Mouse (Mus musculus) thymus, postnatal 14 days (tissue): ENCODE results near the gene Ano8.

Experiments
- DNase-seq: peaks from one replicate; pipeline ENCODE4 v3.0.0; 2021

Gene Ano8

GRCm38 (mm10) chr8:71470146-71470912 is 15.4 kb downstream of the Ano8 start:
- no peak for DNase-seq

GRCm38 (mm10) chr8:71469411-71469810 is 16.4 kb downstream of the Ano8 start:
- peak; percentile 77 for DNase-seq

GRCm38 (mm10) chr8:71468916-71469315 is 16.8 kb downstream of the Ano8 start, which contains the start of gene Dda1:
Gene Dda1 (plus strand): TSS chr8:71469199.
- DNase-seq = peak; percentile 98

- DNase-seq = no peak
These were observed 17.8 kb downstream of the Ano8 start for GRCm38 (mm10) chr8:71468001-71468400.

GRCm38 (mm10) chr8:71467201-71467600 is 18.6 kb downstream of the Ano8 start:
- no peak for DNase-seq

GRCm38 (mm10) chr8:71466198-71466597 is 19.6 kb downstream of the Ano8 start:
- no peak for DNase-seq

GRCm38 (mm10) chr8:71465733-71466132 is 20.0 kb downstream of the Ano8 start:
- no peak for DNase-seq

- DNase-seq = peak; percentile 98
These were observed 21.0 kb downstream of the Ano8 start, which contains the start of gene Mrpl34 for GRCm38 (mm10) chr8:71464513-71465500. Gene Mrpl34 (plus strand): TSS chr8:71464959.

- peak; percentile 98 for DNase-seq
These were observed 22.4 kb downstream of the Ano8 start, which contains the start of gene Abhd8 for GRCm38 (mm10) chr8:71463188-71464033. Gene Abhd8 (minus strand): TSS chr8:71463655.

- peak; percentile 91 for DNase-seq
These were observed 23.0 kb downstream of the Ano8 start for GRCm38 (mm10) chr8:71462786-71463185.

GRCm38 (mm10) chr8:71462191-71462590 is 23.6 kb downstream of the Ano8 start:
- no peak for DNase-seq

- no peak for DNase-seq
These were observed 24.5 kb downstream of the Ano8 start for GRCm38 (mm10) chr8:71461152-71461840.

GRCm38 (mm10) chr8:71460716-71461115 is 25.0 kb downstream of the Ano8 start:
- no peak for DNase-seq

GRCm38 (mm10) chr8:71457659-71458270 is 28.0 kb downstream of the Ano8 start:
- DNase-seq = no peak

GRCm38 (mm10) chr8:71456906-71457305 is 28.9 kb downstream of the Ano8 start:
- no peak for DNase-seq

- no peak for DNase-seq
These were observed 31.1 kb downstream of the Ano8 start for GRCm38 (mm10) chr8:71454668-71455067.

- DNase-seq = no peak
These were observed 33.1 kb downstream of the Ano8 start for GRCm38 (mm10) chr8:71452669-71453068.

GRCm38 (mm10) chr8:71451777-71452176 is 34.0 kb downstream of the Ano8 start:
- no peak for DNase-seq

GRCm38 (mm10) chr8:71451337-71451736 is 34.4 kb downstream of the Ano8 start:
- no peak for DNase-seq

GRCm38 (mm10) chr8:71445096-71445495 is 40.7 kb downstream of the Ano8 start:
- DNase-seq = no peak

GRCm38 (mm10) chr8:71441404-71441803 is 44.4 kb downstream of the Ano8 start:
- DNase-seq = peak; percentile 68
